Mouse (Mus musculus) kidney, postnatal 14 days (tissue): ENCODE data around the gene Tapbpl.
A peak's percentile ranks its signal among the peaks of the same experiment; 100 is the strongest.
"Not testable (repeated sequence)": the region's sequence is repeated elsewhere in the genome, so short reads cannot be mapped to it uniquely, and the experiment has no call there.

Experiments used
- DNase-seq: peaks from one replicate; pipeline ENCODE4 v3.0.0; 2022; ENCODE audit warnings: mixed read lengths

The Tapbpl gene

GRCm38 (mm10) chr6:125231117-125232044, at the start of gene Tapbpl:
Tapbpl (minus strand) TSS chr6:125231860.
- peak; percentile 62 for DNase-seq

DNA sequence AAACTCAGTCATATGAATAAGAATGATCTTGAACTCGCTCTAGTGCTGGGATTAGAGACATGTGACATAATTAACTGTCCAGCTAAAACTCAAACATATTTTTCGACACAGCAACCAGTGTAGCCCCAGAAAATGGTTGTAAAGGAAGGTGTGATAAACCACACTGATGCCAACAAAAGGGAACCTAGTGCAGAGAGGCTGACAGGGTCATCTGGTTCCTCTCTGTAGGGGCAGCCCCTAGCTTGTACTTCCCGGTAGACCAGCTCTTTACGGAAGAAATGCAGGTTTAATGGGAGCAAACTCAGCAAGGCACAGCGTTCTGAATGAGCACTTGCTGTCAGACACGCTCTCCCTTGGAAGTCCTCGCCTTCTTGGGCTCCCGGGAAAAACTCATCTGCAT, 48.1 kb upstream of the Tapbpl start:
- no peak for DNase-seq

DNA sequence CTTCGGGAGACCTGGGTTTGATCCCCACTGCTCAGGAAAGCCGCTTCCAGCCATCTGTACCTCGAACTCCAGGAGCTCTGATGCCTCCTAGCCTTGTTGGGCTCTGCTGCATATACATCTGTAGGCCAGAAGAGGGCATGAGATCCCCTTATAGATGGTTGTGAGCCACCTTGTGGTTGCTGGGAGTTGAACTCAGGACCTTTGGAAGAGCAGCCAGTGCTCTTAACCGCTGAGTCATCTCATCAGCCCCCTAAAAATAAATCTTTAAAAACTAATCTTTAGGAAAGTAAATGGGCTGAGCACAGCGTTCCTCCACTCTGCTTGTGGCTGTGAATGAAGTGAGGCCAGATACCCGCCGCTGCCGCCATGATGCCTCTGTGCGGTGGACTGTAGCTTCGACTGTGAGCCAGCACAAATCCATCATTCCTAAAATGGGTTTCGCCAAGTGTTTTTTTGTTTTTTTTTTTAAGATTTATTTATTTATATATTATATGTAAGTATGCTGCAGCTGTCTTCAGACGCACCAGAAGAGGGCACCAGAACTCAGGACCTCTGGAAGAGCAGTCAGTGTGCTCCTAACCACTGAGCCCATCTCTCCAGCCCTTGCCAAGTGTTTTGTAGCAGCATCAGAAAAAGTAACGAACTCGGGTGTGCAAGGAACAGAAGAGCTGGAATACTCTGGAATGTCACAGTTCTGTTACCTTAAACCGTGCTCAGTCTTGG, 43.3 kb upstream of the Tapbpl start:
- peak; percentile 77 for DNase-seq

DNA sequence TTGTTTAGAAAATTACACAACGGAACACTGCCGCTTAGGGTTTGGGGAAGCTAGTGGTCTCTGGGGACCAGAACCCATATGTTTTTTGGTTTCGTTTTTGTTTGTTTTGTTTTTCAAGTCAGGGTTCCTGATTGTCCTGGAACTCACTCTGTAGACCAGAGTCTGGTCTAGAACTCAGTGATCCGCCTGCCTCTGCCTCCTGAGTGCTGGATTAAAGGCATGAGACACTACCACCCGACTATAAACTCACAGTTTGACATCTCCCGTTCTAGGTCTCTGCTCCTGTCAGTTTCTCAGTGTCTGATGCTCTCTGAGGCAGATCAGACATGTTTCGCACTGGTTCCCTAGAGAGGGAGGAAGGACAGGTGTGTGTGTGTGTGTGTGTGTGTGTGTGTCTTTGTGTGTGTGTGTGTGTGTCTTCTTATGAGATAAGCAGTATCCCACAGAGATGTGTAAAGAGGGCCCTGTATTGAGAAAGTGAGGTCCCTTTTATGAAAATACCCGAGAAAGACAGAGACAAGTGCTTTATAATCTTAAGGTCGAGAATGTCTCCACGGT, 40.6 kb upstream of the Tapbpl start:
- no peak for DNase-seq

DNA sequence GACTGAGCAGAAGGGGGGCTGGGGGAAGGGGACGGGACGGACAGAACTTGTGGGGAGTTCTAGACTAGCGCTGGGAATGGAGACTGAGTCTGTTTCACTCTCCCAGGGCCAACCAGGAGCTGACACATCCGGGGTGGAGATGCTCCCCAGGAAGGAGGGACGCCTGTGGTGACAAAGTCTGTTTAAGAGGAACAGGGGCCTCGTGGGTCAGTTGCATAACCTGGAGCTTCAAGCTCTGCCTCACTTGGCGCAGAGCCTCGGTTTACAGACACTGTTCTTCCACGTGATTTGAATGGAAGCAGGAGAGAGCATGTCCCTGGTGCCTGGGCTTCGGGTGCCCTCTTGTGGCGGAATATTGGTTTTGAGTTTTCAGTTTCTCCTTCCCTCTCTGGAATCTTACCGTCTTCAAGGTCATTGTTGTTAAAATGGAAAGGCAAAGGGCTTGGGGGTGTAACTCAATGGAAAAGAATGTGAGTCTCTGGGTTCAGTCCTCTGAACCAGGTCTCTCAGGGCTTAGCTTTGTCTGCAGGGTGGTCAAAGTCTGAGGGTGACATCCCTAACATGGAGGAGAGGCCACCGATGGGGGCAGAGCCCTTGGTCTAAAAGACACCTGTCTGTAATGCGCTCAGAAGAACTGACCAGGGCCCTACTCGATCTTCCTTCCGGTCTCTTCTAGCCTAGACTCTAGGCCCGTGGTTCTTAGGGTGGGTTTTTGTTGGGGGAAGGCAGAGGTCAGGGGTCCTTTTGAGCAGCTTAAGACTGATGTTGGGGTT, 40.0 kb upstream of the Tapbpl start:
- DNase-seq: peak; percentile 94

DNA sequence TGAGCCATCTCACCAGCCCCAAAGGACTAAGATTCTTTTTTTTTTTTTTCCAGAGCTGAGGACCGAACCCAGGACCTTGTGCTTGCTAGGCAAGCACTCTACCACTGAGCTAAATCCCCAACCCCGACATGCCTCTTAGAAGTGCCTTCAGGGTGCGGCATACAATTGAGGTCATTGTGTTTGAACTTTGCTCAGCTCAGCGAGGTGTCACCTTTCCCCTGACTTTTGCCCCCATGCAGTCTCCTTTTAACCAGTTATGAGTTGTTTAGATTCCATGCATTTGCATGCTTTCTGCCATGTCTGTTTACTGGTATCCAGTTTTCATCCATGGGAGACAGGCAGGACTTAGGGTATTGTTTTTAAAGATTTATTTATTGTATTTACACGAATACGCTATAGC, 37.1 kb upstream of the Tapbpl start:
- no peak for DNase-seq

- no peak for DNase-seq
Observed at GRCm38 (mm10) chr6:125267469-125267868, 35.8 kb upstream of the Tapbpl start.

- DNase-seq: not testable (repeated sequence)
Observed at GRCm38 (mm10) chr6:125266600-125266999, 34.9 kb upstream of the Tapbpl start.

DNA sequence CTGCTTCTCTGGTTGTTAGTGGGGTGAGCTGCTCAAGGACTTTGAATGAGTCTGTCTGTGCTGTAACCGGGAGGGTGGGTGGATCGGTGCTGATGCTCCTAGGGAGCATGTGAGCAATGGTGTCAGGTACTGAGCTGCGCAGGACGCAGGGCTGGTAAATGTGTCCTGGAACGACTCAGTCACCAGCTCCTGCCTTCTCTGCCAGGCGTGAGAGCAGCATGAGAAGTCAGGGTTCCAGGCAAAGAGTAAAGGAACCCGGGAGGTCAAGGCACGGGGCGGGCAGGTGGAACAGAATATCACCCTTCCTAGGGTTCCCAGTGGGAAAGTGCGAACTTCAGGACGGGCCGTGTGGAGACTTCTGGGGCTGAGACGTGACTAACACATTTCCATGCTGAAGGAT, 34.4 kb upstream of the Tapbpl start:
- no peak for DNase-seq

DNA sequence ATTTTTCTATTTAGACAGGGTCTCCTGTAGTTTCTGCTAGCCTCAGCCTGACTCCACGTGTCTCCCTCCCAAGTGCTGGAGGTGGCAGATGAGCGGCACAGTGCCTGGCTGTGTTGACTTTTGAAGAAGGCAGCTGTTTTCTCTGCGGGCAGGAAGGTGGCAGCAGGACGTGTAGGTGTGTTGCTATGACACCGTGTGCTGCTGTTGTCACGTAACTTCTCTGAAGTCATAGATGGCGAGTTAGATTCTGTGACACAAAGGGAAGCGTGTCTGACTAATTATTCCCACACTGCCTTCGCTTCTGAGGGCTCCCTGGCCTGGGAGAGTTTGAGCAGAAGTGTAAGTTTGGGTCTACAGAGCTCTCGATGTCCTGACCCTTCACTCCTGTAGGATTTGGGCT, 33.6 kb upstream of the Tapbpl start:
- DNase-seq: no peak

GRCm38 (mm10) chr6:125264219-125264618, 32.6 kb upstream of the Tapbpl start:
- DNase-seq: no peak

DNA sequence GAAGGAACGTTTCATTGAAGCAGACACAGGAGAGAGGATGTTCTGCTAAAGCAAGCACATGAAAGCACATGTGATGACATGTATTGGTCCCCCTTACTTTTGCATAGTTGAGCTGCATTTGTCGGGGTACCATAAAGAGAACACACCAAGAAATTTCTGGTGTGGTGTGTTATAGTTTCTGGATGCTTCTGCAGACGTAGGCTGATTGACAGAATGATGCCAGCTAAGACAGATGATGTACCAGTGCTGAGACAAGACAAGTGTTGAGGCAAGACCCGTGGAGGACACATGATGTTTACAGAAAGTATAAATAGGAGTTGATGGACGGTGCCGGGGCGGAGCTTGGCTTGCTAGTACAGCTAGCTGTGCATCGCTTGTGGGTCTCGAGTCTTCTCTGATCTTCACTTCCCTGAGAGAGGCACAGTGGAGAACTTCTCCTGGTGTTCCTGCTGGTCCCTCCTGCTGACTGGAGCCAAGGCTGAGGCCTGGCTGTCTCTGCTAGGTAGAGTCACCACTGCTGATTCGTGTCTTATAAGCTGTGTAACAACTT, 28.4 kb upstream of the Tapbpl start:
- DNase-seq: no peak

DNA sequence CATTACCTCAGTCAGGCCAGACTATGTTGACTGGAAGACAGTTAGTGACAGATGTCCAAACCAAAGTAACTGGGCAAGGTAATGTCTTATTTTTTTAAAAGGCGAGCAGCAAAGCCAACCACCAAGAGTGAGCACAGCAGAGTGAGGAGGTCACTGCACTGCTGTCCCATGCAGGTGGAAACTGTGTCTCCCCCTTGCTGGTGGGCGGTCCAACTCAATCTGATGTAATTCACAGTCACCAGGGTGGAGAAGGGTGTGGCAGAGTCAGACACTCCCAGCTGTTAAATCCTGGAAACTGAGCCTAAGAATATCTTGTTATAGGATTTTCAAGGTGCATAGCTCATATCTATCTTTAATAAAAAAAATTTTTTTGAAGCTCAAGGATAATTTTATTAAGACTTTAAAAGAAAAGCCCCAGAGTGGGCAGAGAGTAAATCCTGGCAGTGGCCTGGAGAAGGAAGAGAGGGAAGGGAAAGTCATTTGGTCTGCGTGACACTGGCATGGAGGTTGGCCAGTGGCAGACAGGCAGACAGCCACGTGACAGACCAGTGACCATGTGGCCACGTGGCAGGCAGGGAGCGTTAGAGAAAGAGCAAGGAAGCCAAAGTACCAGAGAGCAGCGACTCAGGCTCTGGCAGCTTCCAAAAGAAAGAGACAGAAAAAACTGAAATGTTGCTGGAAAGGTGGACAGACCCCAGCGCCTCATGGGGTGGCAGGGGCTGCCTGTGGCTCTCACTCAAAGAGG, 24.7 kb upstream of the Tapbpl start:
- peak; percentile 40 for DNase-seq

- DNase-seq: no peak
Observed at GRCm38 (mm10) chr6:125255516-125256044, 23.9 kb upstream of the Tapbpl start.

DNA sequence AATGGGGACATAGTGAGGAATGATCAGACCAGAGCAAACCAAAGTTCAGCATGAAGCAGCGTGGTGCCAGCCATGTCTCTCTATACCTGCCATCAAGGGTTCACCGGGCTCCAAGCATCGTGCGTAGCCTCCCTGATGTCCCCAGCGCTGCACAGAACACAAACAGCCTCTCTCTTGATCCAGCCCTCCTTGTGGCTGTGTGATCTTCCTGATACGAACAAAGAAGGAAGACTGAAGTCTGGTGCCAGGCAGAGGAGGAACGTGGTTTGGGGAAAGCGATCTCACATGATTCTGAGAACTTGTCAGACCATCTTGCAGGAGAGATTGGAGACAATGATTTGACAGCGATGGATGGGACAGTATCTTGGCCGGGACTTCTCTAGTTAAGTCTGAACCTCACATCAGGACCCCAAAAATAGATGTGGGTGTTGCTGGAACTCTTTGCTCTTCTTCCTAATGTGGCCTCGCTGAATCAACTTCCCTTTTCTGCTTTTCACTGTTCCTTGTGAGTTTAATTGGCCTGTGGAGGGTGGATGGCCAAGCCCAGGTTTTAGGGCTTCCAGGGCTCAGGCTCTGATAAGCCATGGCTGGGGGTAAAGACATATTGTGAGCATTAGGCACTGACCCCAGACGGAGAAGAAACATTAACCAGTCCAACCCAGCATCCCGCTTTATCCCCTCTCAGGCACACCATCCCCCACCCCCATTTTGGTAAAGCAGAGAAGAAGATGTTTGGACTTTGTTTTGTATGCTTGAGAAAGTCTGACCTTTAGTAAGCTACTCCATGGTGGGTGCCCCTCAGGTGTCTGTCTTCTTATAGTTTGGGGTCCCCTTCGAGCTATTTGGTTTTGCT, 22.4 kb upstream of the Tapbpl start:
- peak; percentile 53 for DNase-seq

DNA sequence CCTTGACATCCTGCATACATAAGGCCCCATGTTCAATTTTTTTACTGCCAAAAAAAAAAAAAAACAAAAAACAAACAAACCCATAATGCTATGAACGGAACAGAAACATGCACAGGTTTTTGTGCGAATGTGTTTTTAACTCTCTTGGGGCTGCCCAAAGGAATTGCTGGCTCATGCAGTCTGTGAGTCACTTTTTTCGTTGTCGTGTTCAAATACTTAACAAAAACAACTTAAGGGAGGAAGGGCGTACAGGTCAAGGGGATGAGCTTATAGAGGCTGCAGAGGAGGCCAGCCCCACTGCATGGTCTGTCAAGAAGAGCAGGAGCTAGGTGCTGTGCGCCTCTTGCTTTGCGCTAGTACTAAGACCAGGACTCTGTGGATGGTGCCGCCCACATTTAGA, 21.1 kb upstream of the Tapbpl start:
- DNase-seq: no peak

GRCm38 (mm10) chr6:125252285-125252684, 20.6 kb upstream of the Tapbpl start:
- DNase-seq: no peak

DNA sequence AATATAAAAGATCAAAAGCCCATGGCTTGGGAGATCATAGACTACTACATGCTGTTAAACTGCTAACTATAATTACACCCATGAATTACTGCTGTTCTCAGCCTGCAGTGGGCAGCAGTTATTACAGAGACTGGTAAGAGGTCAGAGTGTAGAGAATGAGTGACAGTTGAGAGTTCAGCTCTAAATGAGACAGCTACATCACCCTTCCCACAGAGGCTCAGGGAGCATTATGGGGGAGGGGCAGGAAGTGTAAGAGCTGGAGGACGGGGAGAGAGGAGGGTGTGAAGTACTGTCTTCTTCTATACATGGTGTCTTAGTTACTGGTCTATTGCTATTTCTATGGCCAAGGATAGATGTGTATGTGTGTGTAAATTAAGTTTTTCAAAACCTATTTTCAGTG, 12.9 kb upstream of the Tapbpl start:
- DNase-seq: no peak

GRCm38 (mm10) chr6:125241566-125241965, 9.9 kb upstream of the Tapbpl start:
- DNase-seq: no peak

DNA sequence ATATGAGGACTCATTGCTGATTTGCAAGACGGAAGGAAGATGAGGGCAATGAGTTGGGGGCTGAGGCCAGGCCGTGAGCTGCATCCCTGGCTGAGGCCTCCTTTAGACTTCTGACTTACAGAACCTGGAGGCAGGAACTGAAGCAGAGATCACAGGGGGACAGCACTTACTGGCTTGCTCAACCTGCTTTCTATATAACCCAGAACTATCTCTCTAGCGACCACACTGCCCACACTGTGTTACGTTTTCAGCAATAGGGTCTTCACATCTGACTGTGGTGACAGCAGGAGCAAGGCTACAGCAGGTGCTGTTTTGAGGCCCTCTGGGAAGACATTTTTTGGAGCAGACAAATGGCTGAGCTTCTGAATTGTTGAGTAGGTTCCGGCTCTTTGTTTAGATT, 9.0 kb upstream of the Tapbpl start:
- no peak for DNase-seq

DNA sequence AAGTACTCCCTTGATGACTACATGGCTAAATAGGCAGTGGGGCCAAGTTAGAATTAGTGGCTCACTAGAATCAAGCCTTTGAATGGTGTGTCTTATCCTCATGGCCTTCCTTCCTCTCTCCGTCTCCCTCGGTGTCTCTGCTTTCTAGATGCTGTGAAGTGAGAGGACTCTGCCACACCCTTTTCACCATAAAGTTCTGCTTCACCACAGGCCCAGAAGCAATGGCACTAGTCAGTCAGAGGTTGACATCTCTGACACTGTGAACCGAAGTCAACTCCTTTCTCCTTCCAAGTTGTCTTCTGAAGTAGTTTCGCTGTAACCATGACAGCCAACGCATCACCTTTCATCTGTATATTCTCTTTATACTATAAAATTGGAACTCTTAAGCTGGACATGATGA, 7.9 kb upstream of the Tapbpl start:
- DNase-seq: no peak
